Mouse (Mus musculus): ENCODE data around the gene Acat2. TPM values are rescaled to one million over a fixed set of nuclear protein-coding genes. Genes with fewer than 3 reads are reported as not detected.
A peak's percentile ranks its signal among the peaks of the same experiment; 100 is the strongest.
"Not testable (repeated sequence)": the region's sequence is repeated elsewhere in the genome, so short reads cannot be mapped to it uniquely, and the experiment has no call there.

Gene Acat2
- 116 and 117 TPM in 2 replicates for polyA plus RNA-seq (2015; fragmentation: Nextera tagmentation; extraction: Ambion mirVana)

- 0% methylated on average over 41 of the region's 42 CpGs for WGBS
- peak; percentile 97 for ATAC-seq (ENCODE audit: borderline replicate concordance, extremely low read depth, low FRiP score, low TSS enrichment)
- peak within 1 kb of the TSS; percentile 79 for H3K4me3 ChIP-seq
Observed at GRCm38 (mm10) chr17:12960331-12960873, at the start of gene Acat2. Gene Acat2, minus strand, starts transcription at chr17:12960747.

DNA sequence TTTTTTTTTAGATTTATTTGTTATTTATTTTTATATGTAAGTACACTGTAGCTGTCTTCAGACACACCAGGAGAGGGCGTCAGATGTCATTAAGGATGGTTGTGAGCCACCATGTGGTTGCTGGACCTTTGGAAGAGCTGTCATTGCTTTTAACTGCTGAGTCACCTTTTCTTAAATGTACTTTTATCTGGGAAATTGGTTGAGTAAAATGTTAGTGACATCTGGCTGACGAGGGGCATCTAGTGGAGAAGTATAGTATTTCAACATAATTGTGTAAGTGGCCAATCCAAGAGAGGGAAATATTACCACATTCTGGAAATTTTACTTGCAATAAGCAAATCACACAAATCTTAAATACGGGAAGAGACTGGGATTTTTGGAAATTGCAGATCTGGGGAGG, 49.3 kb upstream of the Acat2 start:
- Histone ChIP-seq H3K27ac (no peak overlapping the region), H3K4me3 (no peak overlapping the region), H3K27me3 (no peaks in the 10 kb centered on the region), H3K36me3 (peaks cover 37% of the 10 kb centered on the region), H3K9ac (no peak overlapping the region), H3K4me2 (no peak overlapping the region), H3K9me3 (no peaks in the 10 kb centered on the region), H3K4me1 (peaks cover 12% of the 10 kb centered on the region)
- no peak for ATAC-seq (ENCODE audit: borderline replicate concordance, extremely low read depth, low FRiP score, low TSS enrichment)
- WGBS: 19% methylated on average over 3 of the region's 3 CpGs

More at GRCm38 (mm10) chr17:12960331-12960873, at the start of gene Acat2:
- Histone ChIP-seq H3K27me3 (no peaks in the 10 kb centered on the region), H3K9ac (peak within 1 kb of the TSS; percentile 57), H3K36me3 (no peaks in the 10 kb centered on the region), H3K4me1 (peaks cover 9% of the 10 kb centered on the region; the same call in 1 of the 2 replicates), H3K4me2 (peak within 1 kb of the TSS; percentile 71), H3K27ac (peak within 1 kb of the TSS; percentile 87), H3K9me3 (no peaks in the 10 kb centered on the region)

GRCm38 (mm10) chr17:13008528-13008927, 48.0 kb upstream of the Acat2 start:
- ATAC-seq (ENCODE audit: borderline replicate concordance, extremely low read depth, low FRiP score, low TSS enrichment): no peak
- H3K4me2 ChIP-seq: peak overlapping the region; percentile 72
- peaks cover 26% of the 10 kb centered on the region for H3K36me3 ChIP-seq
- no peaks in the 10 kb centered on the region for H3K27me3 ChIP-seq
- H3K27ac ChIP-seq: peak overlapping the region; percentile 90; the same call in 1 of the 2 replicates
- H3K4me1 ChIP-seq: peaks cover 12% of the 10 kb centered on the region
- peak overlapping the region; percentile 90 for H3K4me3 ChIP-seq
- no peaks in the 10 kb centered on the region for H3K9me3 ChIP-seq
- peak overlapping the region; percentile 69 for H3K9ac ChIP-seq
- WGBS: 3% methylated on average over 10 of the region's 10 CpGs

DNA sequence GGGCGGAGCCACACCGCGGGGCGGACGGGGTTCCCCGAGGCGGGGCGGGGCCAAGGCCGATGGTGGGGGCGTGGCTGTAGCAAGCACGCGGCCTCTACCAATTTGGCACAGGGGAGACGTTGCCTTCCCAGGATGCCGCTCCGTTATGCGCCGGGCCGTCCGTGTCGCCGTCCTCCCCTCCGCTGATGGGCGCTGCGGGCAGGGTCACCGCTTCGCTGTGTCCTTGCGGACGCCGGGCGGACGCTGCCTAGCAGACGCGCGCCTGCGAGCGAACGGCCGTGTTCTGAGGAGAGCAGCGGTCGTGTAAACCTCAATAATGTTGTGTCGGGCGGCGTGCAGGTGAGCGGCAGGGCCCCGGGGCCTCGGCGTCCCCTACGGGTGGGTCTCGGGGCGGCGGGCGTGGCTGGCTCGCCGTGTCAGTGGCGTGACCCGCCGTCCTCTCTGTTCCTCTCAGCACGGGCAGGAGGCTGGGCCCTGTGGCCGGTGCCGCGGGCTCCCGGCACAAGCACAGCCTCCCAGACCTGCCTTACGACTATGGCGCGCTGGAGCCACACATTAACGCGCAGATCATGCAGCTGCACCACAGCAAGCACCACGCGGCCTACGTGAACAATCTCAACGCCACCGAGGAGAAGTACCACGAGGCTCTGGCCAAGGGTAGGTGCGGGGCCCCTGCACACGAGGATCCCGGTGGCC, 47.3 kb upstream of the Acat2 start:
- no peaks in the 10 kb centered on the region for H3K27me3 ChIP-seq

DNA sequence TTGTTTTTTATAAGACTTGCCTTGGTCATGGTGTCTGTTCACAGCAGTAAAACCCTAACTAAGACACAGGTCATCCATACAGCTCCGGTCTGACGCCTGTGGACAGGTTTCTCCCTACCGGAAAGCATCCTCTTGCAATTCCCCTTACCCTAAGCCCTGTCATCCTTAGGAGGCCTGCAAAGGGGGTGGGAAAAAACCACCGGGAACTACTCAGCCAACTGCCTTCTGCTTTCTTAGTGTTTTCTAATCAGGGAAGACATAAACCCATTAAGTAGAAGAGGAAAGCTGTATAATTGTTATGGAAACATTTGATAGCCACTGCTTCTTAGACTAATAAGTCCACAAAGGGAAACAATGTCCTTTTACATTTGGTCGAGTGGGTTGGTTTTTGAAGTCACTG, 46.4 kb upstream of the Acat2 start:
- H3K27ac ChIP-seq: no peak overlapping the region
- 48% methylated on average over 5 of the region's 5 CpGs for WGBS

More for the DNA sequence above, 47.3 kb upstream of the Acat2 start:
- WGBS: under 1% methylated on average over 76 of the region's 76 CpGs
- peak; percentile 98 for ATAC-seq (ENCODE audit: borderline replicate concordance, extremely low read depth, low FRiP score, low TSS enrichment)
- H3K36me3 ChIP-seq: peaks cover 20% of the 10 kb centered on the region
- peak overlapping the region; percentile 90 for H3K4me3 ChIP-seq
- H3K9me3 ChIP-seq: no peaks in the 10 kb centered on the region
- peaks cover 12% of the 10 kb centered on the region for H3K4me1 ChIP-seq
- H3K9ac ChIP-seq: peak overlapping the region; percentile 69
- H3K27ac ChIP-seq: peak overlapping the region; percentile 90
- peak overlapping the region; percentile 72 for H3K4me2 ChIP-seq

DNA sequence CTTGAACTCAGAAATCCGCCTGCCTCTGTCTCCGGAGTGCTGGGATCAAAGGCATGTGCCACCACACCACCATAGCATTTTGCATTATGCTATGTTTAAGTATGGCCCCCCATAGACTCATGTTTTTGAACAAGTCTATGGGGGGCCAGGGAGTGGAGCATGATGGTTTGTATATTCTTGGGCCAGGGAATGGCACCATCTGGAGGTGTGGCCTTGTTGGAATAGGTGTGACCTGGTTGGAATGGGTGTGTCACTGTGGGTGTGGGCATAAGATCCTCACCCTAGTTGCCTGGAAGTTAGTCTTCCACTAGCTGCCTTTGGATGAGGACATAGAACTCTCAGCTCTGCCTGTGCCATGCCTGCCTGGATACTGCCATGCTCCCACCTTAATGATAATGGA, 46.0 kb upstream of the Acat2 start, which contains the start of gene Sod2:
TSS of gene Sod2 (plus strand) at position 301 of the 400 bp plus-strand sequence.
- peak within 1 kb of the TSS; percentile 90 for H3K4me3 ChIP-seq
- not testable (repeated sequence) for H3K27me3 ChIP-seq; H3K9me3 ChIP-seq; H3K36me3 ChIP-seq; ATAC-seq (ENCODE audit: borderline replicate concordance, extremely low read depth, low FRiP score, low TSS enrichment)
- peak within 1 kb of the TSS; percentile 27; the same call in 1 of the 2 replicates for H3K9ac ChIP-seq
- H3K4me1 ChIP-seq: peaks cover 12% of the 10 kb centered on the region
- H3K4me2 ChIP-seq: peak within 1 kb of the TSS; percentile 72
- 96% methylated on average over 2 of the region's 2 CpGs for WGBS
- 0 out of 2 replicates have a peak within 1 kb of the TSS, but pooled peaks have one; percentile 51 for H3K27ac ChIP-seq

More for the DNA sequence above, 46.4 kb upstream of the Acat2 start:
- 0 out of 2 replicates have a peak overlapping the region, but pooled peaks have one; percentile 27 for H3K9ac ChIP-seq
- H3K36me3 ChIP-seq: peaks cover 12% of the 10 kb centered on the region
- H3K4me1 ChIP-seq: peaks cover 12% of the 10 kb centered on the region
- peak overlapping the region; percentile 90 for H3K4me3 ChIP-seq
- peak overlapping the region; percentile 72 for H3K4me2 ChIP-seq
- no peaks in the 10 kb centered on the region for H3K27me3 ChIP-seq
- ATAC-seq (ENCODE audit: borderline replicate concordance, extremely low read depth, low FRiP score, low TSS enrichment): no peak
- H3K9me3 ChIP-seq: no peaks in the 10 kb centered on the region

DNA sequence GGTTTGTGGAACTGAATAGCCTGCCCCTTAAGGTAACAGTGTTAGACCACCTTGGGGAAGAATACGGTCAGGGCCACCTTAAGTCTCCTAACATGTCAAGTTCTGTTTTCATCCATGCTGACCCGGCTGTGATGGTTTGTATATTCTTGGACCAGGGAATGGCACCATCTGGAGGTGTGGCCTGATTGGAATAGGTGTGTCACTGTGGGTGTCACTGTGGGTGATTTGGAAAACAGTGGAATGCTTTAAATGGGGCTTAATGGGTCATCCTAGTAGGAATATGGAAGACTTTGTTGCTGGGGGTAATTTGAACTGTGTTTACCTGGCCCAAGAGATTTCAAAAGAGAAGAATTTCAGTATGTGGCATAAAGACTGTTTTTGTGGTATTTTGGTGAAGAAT, 43.9 kb upstream of the Acat2 start:
- 44% methylated on average over 2 of the region's 2 CpGs for WGBS
- H3K4me3 ChIP-seq; H3K9ac ChIP-seq; H3K27ac ChIP-seq; H3K9me3 ChIP-seq; ATAC-seq (ENCODE audit: borderline replicate concordance, extremely low read depth, low FRiP score, low TSS enrichment); H3K27me3 ChIP-seq; H3K4me2 ChIP-seq; H3K36me3 ChIP-seq: not testable (repeated sequence)
- peaks cover 12% of the 10 kb centered on the region for H3K4me1 ChIP-seq

- ATAC-seq (ENCODE audit: borderline replicate concordance, extremely low read depth, low FRiP score, low TSS enrichment); H3K9me3 ChIP-seq; H3K4me3 ChIP-seq; H3K9ac ChIP-seq; H3K4me1 ChIP-seq; H3K4me2 ChIP-seq; H3K27me3 ChIP-seq; H3K36me3 ChIP-seq; H3K27ac ChIP-seq: not testable (repeated sequence)
- WGBS: 83% methylated on average over 5 of the region's 5 CpGs
Observed at GRCm38 (mm10) chr17:13002243-13002642, 41.7 kb upstream of the Acat2 start.

GRCm38 (mm10) chr17:12999069-12999468, 38.5 kb upstream of the Acat2 start:
- H3K9me3 ChIP-seq: no peaks in the 10 kb centered on the region
- H3K27me3 ChIP-seq: no peaks in the 10 kb centered on the region
- H3K27ac ChIP-seq: no peak overlapping the region
- no peak overlapping the region for H3K4me3 ChIP-seq
- H3K4me1 ChIP-seq: no peaks in the 10 kb centered on the region
- H3K9ac ChIP-seq: no peak overlapping the region
- no peak overlapping the region for H3K4me2 ChIP-seq
- 74% methylated on average over 6 of the region's 6 CpGs for WGBS
- H3K36me3 ChIP-seq: no peaks in the 10 kb centered on the region
- no peak for ATAC-seq (ENCODE audit: borderline replicate concordance, extremely low read depth, low FRiP score, low TSS enrichment)

DNA sequence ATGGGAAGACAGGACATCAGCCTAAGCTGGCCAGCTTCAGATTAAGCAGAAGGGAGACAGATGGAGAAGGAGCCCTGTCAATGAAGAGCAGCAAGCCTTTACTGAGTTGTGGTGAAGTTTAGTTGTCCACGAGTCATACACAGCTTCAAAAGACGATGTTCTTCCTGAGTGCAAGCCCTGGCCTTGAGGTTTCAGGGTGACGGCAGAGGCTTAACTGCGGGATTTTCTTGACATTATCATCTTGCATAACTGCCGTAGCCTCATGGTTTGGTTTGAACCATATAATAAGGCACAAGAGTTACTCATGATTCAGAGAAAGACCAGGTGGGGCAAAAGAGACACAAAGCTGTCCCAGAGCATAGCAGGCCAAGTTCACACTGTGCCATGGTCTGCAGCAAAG, 37.3 kb upstream of the Acat2 start:
- no peaks in the 10 kb centered on the region for H3K4me1 ChIP-seq
- WGBS: 81% methylated on average over 5 of the region's 5 CpGs

GRCm38 (mm10) chr17:12996345-12996744, 35.8 kb upstream of the Acat2 start:
- H3K27ac ChIP-seq: no peak overlapping the region
- no peaks in the 10 kb centered on the region for H3K9me3 ChIP-seq
- no peak overlapping the region for H3K9ac ChIP-seq
- H3K27me3 ChIP-seq: no peaks in the 10 kb centered on the region
- 13% methylated on average over 3 of the region's 3 CpGs for WGBS
- H3K4me3 ChIP-seq: no peak overlapping the region
- H3K36me3 ChIP-seq: no peaks in the 10 kb centered on the region
- ATAC-seq (ENCODE audit: borderline replicate concordance, extremely low read depth, low FRiP score, low TSS enrichment): no peak
- no peaks in the 10 kb centered on the region for H3K4me1 ChIP-seq
- H3K4me2 ChIP-seq: no peak overlapping the region

More for the DNA sequence above, 37.3 kb upstream of the Acat2 start:
- ATAC-seq (ENCODE audit: borderline replicate concordance, extremely low read depth, low FRiP score, low TSS enrichment): no peak
- Histone ChIP-seq H3K36me3 (no peaks in the 10 kb centered on the region), H3K9me3 (no peaks in the 10 kb centered on the region), H3K27me3 (no peaks in the 10 kb centered on the region), H3K4me2 (no peak overlapping the region), H3K9ac (no peak overlapping the region), H3K27ac (no peak overlapping the region), H3K4me3 (no peak overlapping the region)

- Histone ChIP-seq H3K9ac (peak within 1 kb of the TSS; percentile 100), H3K4me2 (peak within 1 kb of the TSS; percentile 89), H3K27me3 (no peaks in the 10 kb centered on the region), H3K4me3 (peak within 1 kb of the TSS; percentile 100), H3K9me3 (no peaks in the 10 kb centered on the region), H3K4me1 (peaks cover 13% of the 10 kb centered on the region; the same call in 1 of the 2 replicates), H3K27ac (peak within 1 kb of the TSS; percentile 100), H3K36me3 (no peaks in the 10 kb centered on the region)
- 72% methylated on average over 1 of the region's 1 CpGs for WGBS
- no peak for ATAC-seq (ENCODE audit: borderline replicate concordance, extremely low read depth, low FRiP score, low TSS enrichment)
Observed at GRCm38 (mm10) chr17:12994069-12994468, 33.5 kb upstream of the Acat2 start, which contains the start of gene Wtap. Gene Wtap, minus strand, starts transcription at chr17:12994169.
